Mouse (Mus musculus) kidney, postnatal 10 days (tissue): ENCODE data around the gene Olfr1167.
"Not testable (repeated sequence)": the region's sequence is repeated elsewhere in the genome, so short reads cannot be mapped to it uniquely, and the experiment has no call there.

Source experiments
- DNase-seq: peaks from one replicate; pipeline ENCODE4 v3.0.0; 2021; ENCODE audit warnings: mixed read lengths

Olfr1167 gene

GRCm38 (mm10) chr2:88155093-88155492 is at the start of gene Olfr1167:
Gene Olfr1167 (minus strand): TSS chr2:88155193.
- not testable (repeated sequence) for DNase-seq

GRCm38 (mm10) chr2:88181580-88181979 is 26.6 kb upstream of the Olfr1167 start, which contains the start of gene Olfr1168:
Gene Olfr1168 (plus strand): TSS chr2:88181880.
- DNase-seq, result no peak

DNA sequence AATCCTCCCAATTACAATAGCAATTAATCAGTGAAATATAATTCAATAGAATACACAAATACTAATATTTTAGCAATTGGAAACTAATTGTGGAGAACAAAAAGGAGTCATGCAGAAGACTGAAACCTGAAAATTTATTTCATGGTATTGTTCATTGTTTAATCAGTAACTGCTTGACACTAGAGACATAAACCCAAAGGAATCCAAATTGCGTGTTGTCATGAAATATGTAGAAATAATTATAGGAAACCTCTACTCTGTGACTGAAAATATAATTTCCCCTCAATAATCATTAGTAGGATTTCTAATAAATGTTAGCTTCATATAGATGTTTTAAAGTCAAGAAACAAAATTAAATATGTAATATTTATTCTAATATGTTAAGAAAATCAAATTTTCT is 26.8 kb downstream of the Olfr1167 start, which contains the start of gene Olfr1166:
Gene Olfr1166, minus strand, starts transcription at position 101 of the 400 bp plus-strand sequence.
- DNase-seq, result no peak
